Mouse (Mus musculus) liver, embryonic 16.5 days (tissue): ENCODE measurements around the gene Lsamp. TPM values are rescaled to one million over a fixed set of nuclear protein-coding genes. Genes with fewer than 3 reads are reported as not detected.

ENCODE experiments used
- ATAC-seq: fragments of 200-750 bp; cut with Nextera tagmentation; 2 replicates; pipeline ENCODE4 v1.8.0; 2017; ENCODE audit warnings: low read depth, mild to moderate bottlenecking, moderate number of reproducible peaks, moderate library complexity
- H3K27ac ChIP-seq: fragments of 300-500 bp; sonication (generic); 2 replicates; pipeline ENCODE4 v1.5.1; 2014; ENCODE audit warnings: mild to moderate bottlenecking, low read length
- H3K27me3 ChIP-seq: fragments of 300-500 bp; sonication (generic); 2 replicates; pipeline ENCODE4 v1.6.1; 2014; ENCODE audit warnings: low read depth, low read length, mixed read lengths; ENCODE audit not compliant: control insufficient read depth, insufficient read depth
- H3K36me3 ChIP-seq: fragments of 300-500 bp; sonication (generic); 2 replicates; pipeline ENCODE4 v1.6.1; 2014; ENCODE audit warnings: mild to moderate bottlenecking; ENCODE audit not compliant: control insufficient read depth, insufficient read depth
- H3K4me1 ChIP-seq: fragments of 300-500 bp; sonication (generic); 2 replicates; pipeline ENCODE4 v1.6.1; 2014; ENCODE audit warnings: low read depth, low read length, mixed read lengths; ENCODE audit not compliant: control insufficient read depth
- H3K4me2 ChIP-seq: fragments of 300-500 bp; sonication (generic); 2 replicates; pipeline ENCODE4 v1.6.1; 2014; ENCODE audit warnings: low read depth, low read length, mixed read lengths
- H3K4me3 ChIP-seq: fragments of 300-500 bp; sonication (generic); 2 replicates; pipeline ENCODE4 v1.5.1; 2014; ENCODE audit warnings: low read depth, mild to moderate bottlenecking, low read length
- H3K9ac ChIP-seq: fragments of 300-500 bp; sonication (generic); 2 replicates; pipeline ENCODE4 v1.6.1; 2014; ENCODE audit warnings: low read depth, low read length
- H3K9me3 ChIP-seq: fragments of 300-500 bp; sonication (generic); replicated peaks from 2 replicates; pipeline ENCODE4 v1.6.1; 2016; ENCODE audit warnings: low read length; ENCODE audit not compliant: control insufficient read depth
- WGBS: fragments of 180-500 bp; shearing (Covaris S2); extraction: QIAGEN DNeasy Blood & Tissue Kit; methylation state at CpG from one replicate; pipeline ENCODE4 v1.1.7; 2014; ENCODE audit not compliant: insufficient replicate concordance; 5-methylcytosine and 5-hydroxymethylcytosine counted together
- polyA plus RNA-seq: library from polyadenylated mRNA; unstranded; fragments of >200 nt; fragmentation: Nextera tagmentation; extraction: Ambion mirVana; gene quantifications from 2 replicates; pipeline ENCODE4 v1.2.1, GENCODE M21; 2015

Lsamp gene
- polyA plus RNA-seq, 1 experiment from 2014 or later, result 0.15 TPM

DNA sequence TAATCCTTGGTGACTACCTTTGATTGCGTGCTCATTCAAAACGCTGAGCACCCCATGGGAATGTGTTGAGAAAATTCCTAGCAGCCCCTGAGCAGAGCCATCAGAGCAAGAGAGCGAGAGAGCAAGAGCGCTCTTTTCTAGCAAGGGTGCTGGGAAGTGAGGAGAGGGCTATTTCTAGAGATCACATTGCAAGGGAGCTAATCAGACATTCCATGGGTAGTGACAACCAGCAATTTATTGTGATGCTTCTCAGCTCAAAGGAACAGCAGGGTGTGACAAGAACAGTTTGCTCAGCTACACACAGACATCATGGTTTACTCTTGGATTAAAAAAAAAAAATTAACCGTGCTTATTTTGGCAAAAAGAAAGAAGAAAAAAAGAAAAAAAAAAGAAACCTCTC lies 487.8 kb downstream of the Lsamp start:
- no peak overlapping the region for H3K4me3 ChIP-seq
- H3K4me2 ChIP-seq, result no peak overlapping the region
- H3K9ac ChIP-seq, result no peak overlapping the region
- 61% methylated on average over 5 of the region's 5 CpGs for WGBS
- ATAC-seq, result no peak
- no peaks in the 10 kb centered on the region for H3K9me3 ChIP-seq
- no peaks in the 10 kb centered on the region for H3K36me3 ChIP-seq
- no peak overlapping the region for H3K27ac ChIP-seq
- no peaks in the 10 kb centered on the region for H3K4me1 ChIP-seq
- no peaks in the 10 kb centered on the region for H3K27me3 ChIP-seq

DNA sequence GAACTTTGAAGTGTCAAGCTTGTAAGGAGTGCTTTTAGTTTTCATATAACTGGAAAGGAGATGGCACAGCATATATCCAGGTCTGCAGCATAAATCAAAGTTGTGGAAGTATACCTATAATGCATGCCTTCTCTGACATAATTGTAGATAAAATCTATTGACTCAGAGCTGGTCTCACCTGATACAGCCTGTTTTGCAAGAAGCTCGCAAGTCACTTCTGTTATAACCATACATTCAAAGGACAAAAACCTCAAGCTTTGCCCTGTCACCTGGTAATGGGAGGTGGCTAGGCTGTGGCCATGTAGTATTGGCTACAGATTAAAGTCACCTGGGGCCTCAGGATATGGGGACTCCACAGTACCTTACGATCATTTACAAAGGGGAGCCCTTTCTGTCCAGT lies 507.4 kb downstream of the Lsamp start:
- WGBS, result 68% methylated on average over 2 of the region's 2 CpGs
- no peaks in the 10 kb centered on the region for H3K27me3 ChIP-seq
- no peak overlapping the region for H3K4me2 ChIP-seq
- H3K9ac ChIP-seq, result no peak overlapping the region
- H3K4me3 ChIP-seq, result no peak overlapping the region
- no peak for ATAC-seq
- no peak overlapping the region for H3K27ac ChIP-seq
- no peaks in the 10 kb centered on the region for H3K9me3 ChIP-seq
- H3K4me1 ChIP-seq, result no peaks in the 10 kb centered on the region
- H3K36me3 ChIP-seq, result no peaks in the 10 kb centered on the region

DNA sequence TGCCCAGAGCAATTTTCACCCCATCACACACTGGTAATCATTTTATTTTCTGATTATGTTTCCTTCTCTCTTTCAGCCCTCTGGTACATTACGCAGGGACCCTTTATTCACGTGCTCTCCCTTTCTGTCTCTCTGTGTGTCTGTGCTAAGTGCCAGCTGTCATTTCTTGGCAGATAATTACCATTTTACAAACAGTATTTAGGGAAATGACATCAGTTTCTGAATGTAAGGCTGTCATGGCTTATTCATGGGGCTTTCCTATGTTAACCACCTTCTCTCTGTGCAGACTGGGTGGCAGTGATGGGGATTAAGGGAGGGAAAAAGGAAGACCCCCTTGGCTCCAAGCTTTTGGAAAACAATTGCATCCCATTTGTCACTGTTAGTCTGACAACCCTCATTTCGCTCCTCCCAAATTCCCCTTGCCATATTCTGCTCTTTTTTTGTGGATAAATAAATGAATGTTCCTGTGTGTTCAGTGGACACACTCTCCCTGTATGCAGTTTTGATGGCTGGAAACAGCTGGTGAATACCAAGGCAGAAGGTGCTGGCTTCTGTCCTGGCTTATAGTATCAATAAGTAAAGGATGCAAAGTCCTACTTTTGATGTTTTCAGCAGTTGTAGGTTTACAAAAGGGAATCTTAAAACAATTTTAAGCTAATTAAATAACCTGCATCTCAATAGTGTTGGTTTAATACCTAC lies 520.2 kb downstream of the Lsamp start:
- Histone ChIP-seq H3K4me2 (no peak overlapping the region), H3K27me3 (no peaks in the 10 kb centered on the region), H3K9me3 (no peaks in the 10 kb centered on the region), H3K4me1 (no peaks in the 10 kb centered on the region), H3K27ac (no peak overlapping the region), H3K9ac (no peak overlapping the region), H3K36me3 (no peaks in the 10 kb centered on the region), H3K4me3 (no peak overlapping the region)
- WGBS, result 48% methylated on average over 3 of the region's 3 CpGs
- ATAC-seq, result no peak

DNA sequence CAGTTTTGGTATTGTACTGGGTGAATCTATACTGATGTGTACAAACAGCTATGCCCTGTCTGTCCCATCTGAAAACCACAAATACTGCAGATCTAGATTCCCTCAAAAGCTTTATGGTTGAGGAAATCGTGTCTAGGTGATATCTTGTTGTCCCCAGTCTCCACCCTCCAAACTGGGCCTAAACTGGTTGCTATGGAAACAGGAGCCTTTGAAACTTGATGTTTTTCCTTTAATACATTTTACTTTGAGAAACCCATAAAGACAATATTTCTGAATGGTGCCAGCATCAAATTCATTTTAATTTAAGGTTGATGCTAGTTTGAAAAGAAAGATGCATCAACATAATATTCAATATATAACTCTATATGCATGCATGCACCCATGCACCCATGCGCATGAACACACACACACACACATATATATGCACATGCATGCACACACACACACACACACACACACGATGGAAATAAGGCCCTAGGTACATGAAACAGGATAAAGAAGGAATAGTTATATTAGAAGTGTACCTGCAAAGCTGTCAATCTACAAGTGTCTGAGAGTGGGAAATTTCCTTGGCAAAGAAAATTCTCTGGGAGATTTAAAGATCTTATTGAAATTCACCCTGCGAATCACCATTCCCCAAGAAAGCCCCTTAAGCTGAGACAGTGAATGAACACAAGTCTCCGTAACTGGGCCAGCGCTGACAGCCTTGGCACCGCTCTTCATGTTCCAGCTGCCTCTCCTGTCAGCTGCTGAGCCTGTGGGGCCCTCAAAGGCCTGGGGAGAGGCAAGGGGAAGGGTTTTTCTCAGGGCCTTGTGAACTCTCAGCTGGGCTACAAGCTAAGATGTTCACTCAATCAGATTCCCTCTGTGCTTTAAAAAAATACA lies 525.2 kb downstream of the Lsamp start:
- 58% methylated on average over 7 of the region's 7 CpGs for WGBS

DNA sequence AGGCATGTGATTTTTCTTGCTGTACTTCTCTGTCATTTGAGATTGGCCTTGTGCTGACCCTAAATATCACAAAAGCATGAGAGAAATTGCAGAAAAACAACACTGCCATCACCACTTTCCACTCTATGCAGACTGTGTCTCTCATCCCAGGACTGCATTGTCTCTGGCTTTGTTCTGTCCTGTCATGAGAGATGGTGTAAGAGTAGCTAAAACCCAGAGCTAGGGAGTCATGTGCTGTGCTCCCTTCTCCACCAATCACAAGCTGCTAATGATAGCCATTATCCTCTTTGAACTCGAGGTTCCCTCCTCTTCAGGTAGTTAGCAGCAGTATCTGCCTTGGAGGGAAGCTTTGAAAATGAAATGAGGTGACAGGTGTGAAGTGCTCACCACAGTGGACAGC lies 552.6 kb downstream of the Lsamp start:
- no peak overlapping the region for H3K9ac ChIP-seq
- H3K27ac ChIP-seq, result no peak overlapping the region
- no peak for ATAC-seq
- WGBS, result 4% methylated on average over 1 of the region's 1 CpGs
- H3K4me1 ChIP-seq, result no peaks in the 10 kb centered on the region
- H3K27me3 ChIP-seq, result no peaks in the 10 kb centered on the region
- no peaks in the 10 kb centered on the region for H3K9me3 ChIP-seq
- no peak overlapping the region for H3K4me2 ChIP-seq
- no peaks in the 10 kb centered on the region for H3K36me3 ChIP-seq
- no peak overlapping the region for H3K4me3 ChIP-seq

More for the DNA sequence above, 525.2 kb downstream of the Lsamp start:
- no peaks in the 10 kb centered on the region for H3K27me3 ChIP-seq
- no peaks in the 10 kb centered on the region for H3K4me1 ChIP-seq
- H3K9me3 ChIP-seq, result no peaks in the 10 kb centered on the region
- H3K9ac ChIP-seq, result no peak overlapping the region
- H3K36me3 ChIP-seq, result no peaks in the 10 kb centered on the region
- H3K4me3 ChIP-seq, result no peak overlapping the region
- H3K4me2 ChIP-seq, result no peak overlapping the region
- H3K27ac ChIP-seq, result no peak overlapping the region
- no peak for ATAC-seq

DNA sequence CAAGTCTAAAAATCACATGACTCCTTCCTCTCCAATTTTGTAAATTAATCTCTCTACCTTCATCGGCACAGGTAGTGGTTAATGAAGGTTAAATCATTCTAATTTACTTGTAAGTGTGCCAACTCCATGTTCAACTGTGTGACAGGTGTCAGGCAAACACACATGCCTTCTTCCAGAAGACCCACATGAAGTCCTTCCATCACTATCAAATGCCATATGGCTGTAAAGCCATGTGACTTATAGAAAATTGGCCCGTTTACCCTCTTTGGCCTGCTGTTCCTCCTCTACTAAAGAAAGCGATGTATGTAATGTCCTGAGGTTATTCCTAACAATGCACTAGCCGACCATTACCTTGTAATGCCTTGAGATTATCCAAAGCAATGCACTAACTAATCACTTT lies 565.5 kb downstream of the Lsamp start:
- Histone ChIP-seq H3K9me3 (no peaks in the 10 kb centered on the region), H3K27ac (no peak overlapping the region), H3K9ac (no peak overlapping the region), H3K4me3 (no peak overlapping the region), H3K36me3 (no peaks in the 10 kb centered on the region), H3K4me2 (no peak overlapping the region), H3K27me3 (no peaks in the 10 kb centered on the region), H3K4me1 (no peaks in the 10 kb centered on the region)
- WGBS, result 71% methylated on average over 4 of the region's 4 CpGs
- no peak for ATAC-seq

DNA sequence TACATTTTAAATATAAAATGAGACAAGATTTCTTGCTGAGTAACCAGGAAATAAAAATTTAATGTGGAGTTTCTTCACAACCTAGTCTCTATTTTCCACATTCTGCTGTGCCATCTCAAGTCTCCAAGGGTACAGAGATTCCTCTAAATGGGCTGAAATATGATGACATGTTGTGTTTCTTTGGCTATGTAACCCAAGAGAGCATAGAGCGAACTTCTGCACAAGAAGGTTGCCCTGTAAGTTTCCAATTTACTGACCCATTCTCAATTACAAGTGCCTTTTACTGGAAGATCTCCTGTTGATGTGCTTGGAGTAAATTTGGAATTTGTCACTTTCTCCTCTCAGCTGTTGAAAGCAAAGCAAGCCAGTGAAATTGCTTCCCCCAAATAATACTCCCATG lies 571.4 kb downstream of the Lsamp start:
- ATAC-seq, result no peak
- WGBS, result 52% methylated on average over 1 of the region's 1 CpGs
- no peaks in the 10 kb centered on the region for H3K27me3 ChIP-seq
- no peak overlapping the region for H3K4me3 ChIP-seq
- no peak overlapping the region for H3K27ac ChIP-seq
- no peaks in the 10 kb centered on the region for H3K36me3 ChIP-seq
- H3K9me3 ChIP-seq, result no peaks in the 10 kb centered on the region
- H3K4me1 ChIP-seq, result no peaks in the 10 kb centered on the region
- no peak overlapping the region for H3K4me2 ChIP-seq
- no peak overlapping the region for H3K9ac ChIP-seq

DNA sequence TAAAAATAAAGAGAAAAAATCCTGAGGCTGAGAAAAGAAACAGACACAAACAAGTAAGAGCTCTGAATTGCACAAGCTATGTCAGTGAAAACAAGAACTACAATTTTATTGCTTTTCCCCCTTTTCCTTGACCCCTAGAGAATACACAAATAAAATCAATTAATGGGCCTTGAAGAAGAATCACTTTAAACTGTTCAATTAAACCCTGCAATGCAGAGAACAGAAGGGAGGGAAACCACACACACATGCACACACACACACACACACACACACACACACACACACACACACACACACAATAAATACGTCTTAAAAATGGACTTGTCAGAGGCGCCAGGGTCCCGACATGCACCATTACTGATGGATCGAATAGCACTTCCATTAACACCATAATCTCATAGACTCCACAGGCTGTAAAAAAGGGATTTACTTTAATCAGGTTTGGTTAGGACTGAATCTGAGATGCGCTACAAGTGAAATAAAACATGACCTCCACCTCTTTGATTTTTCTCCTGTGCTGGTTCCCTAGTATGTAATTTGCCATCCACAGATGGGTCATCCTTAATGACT lies 573.6 kb downstream of the Lsamp start:
- H3K27me3 ChIP-seq, result no peaks in the 10 kb centered on the region
- WGBS, result 73% methylated on average over 5 of the region's 5 CpGs
- ATAC-seq, result no peak
- H3K27ac ChIP-seq, result no peak overlapping the region
- H3K9me3 ChIP-seq, result no peaks in the 10 kb centered on the region
- no peak overlapping the region for H3K9ac ChIP-seq
- H3K4me1 ChIP-seq, result no peaks in the 10 kb centered on the region
- H3K36me3 ChIP-seq, result no peaks in the 10 kb centered on the region
- H3K4me3 ChIP-seq, result no peak overlapping the region
- no peak overlapping the region for H3K4me2 ChIP-seq

DNA sequence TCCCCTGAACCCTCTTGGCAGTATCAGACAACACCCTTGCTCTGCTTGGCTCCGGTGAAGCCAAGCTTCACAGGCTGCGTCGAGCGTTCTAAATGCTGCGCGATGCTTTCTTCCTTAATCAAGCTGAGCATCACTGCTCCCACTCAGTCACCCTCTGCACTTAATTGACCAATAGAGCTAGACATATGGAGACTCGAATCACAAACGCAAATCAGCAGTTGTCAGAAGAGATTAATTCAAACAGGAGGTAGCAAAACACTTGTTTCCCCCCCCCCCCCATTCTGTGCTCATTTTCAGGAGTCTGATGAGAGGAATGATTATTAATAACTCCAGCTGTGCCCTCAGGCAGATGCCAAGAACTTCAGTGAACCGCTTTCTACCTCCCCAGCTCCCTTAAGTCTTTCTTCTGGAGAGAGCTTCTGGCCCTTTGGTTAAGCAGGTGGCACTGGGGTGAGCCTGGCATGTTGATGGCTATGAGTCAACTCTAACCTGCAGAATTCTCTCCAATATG lies 583.3 kb downstream of the Lsamp start:
- WGBS, result 74% methylated on average over 9 of the region's 9 CpGs
- no peak for ATAC-seq

More for the DNA sequence above, 583.3 kb downstream of the Lsamp start:
- H3K27ac ChIP-seq, result no peak overlapping the region
- H3K36me3 ChIP-seq, result no peaks in the 10 kb centered on the region
- no peak overlapping the region for H3K4me3 ChIP-seq
- no peaks in the 10 kb centered on the region for H3K27me3 ChIP-seq
- H3K9me3 ChIP-seq, result no peaks in the 10 kb centered on the region
- H3K4me2 ChIP-seq, result no peak overlapping the region
- H3K4me1 ChIP-seq, result no peaks in the 10 kb centered on the region
- no peak overlapping the region for H3K9ac ChIP-seq
